Mouse (Mus musculus): Measurements from ENCODE around the gene Kcnk12. TPM values are rescaled to one million over a fixed set of nuclear protein-coding genes. Genes with fewer than 3 reads are reported as not detected.

Gene Kcnk12
- not detected for total RNA-seq (2021)
- long read RNA-seq, experiment 1: 0 reads
- long read RNA-seq, experiment 2: 0 reads

DNA sequence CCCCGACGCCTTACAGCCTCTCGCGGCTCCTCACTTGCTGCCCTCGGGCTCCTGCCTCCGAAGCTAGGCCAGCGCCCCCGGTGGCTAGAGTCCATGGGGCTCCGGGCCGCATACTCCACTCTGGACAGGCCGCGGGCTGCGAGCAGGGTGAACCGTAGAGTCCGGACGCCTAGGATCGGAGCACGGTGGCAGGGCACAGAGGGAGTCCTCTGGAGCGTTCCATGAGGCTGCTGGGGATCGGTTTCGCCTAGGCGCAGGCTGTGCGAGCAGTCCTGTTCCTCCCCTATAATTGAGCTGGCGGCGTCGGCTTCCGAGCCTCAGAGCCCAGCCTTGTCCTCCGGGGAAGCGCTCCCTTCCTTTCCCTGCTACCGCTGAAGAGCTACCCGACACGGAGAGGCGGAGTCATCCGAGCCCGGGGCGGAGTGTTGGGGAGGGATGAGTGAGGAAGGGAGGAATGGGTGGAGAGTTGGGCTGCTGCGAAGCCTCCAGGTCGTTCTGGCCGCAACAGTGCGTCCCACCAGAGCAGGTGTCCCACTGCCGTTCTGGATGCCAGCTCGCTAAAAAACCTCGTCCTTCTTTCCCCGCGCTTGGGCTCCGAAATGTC lies at the start of gene Kcnk12:
Gene Kcnk12 (minus strand): TSS at position 307 of the 604 bp plus-strand sequence.
- DNase-seq: no peak
- intact Hi-C loops (cut with DNase I; ENCODE audit: low total_unique reads): no loop called here

- no peak for DNase-seq
- intact Hi-C loops (cut with DNase I; ENCODE audit: low total_unique reads): no loop called here
Observed at GRCm38 (mm10) chr17:87842156-87842555, 44.4 kb upstream of the Kcnk12 start.

GRCm38 (mm10) chr17:87840079-87840478 lies 42.3 kb upstream of the Kcnk12 start:
- intact Hi-C loops (cut with DNase I; ENCODE audit: low total_unique reads): no loop called here
- no peak for DNase-seq

DNA sequence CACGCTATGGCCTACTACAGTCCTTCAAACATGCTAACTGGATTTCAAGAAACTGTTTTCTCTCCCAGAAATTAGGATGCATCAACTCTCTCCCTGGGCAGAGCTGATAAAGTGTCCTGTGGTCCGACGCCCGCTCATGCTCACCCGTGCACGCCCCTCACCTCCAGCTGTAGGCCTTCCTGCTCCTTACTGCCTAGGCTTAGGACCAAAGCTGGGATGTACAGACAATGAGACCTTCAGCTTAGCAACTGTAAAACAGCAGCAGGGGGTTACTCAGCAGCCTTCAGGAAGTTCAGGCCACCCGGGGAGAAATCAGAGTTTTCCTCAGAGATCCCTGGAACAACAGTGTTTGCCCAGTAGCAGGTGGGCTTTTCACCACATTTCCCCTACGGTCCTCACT lies 37.1 kb upstream of the Kcnk12 start:
- intact Hi-C loops (cut with DNase I; ENCODE audit: low total_unique reads): no loop called here
- DNase-seq: no peak

DNA sequence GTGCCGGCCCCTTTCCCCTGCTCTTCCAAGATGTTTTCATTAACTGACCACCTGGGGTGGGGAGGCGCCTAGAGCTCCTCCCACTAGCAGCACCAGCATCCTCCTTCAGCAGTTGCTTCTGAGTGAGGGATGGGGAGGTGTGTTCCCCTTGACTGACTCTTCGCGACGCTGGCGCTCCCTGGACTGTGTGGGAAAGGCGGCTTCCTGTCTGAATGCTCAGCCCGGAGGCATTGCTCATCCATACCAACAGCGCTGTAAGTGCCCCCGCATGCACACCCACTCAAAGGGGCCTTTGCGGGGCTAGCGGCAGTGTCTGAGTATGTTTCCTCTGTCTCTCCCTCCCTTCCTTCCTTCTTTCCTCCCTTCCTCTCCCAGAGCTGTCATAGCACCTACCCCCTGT lies 29.1 kb upstream of the Kcnk12 start:
- DNase-seq: no peak
- intact Hi-C loops (cut with DNase I; ENCODE audit: low total_unique reads): no loop called here

DNA sequence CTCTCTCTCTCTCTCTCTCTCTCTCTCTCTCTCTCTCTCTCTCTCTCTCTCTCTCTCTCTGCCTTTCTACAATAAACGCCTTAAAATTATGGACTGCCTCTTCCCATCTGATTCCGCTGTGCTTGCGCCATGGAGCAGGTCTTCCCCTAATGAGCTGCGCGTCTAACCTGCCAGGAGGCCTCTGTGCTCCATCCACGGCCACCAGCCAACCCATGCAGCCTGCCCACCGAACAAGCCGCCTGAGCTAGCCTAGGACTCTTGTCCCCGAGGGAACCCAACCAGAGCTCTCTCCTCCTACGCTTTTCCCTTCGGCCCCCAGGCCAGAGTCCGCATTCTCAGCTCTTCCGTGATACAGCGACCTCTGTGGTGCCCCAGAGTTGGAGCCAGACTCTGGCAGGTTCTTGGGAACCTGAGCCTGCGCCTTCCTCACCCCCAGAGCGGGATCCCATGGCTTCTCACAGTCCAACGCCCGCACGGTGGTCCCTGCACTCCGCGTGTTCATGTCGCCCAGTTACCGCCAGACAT lies 28.3 kb upstream of the Kcnk12 start:
- intact Hi-C loops (cut with DNase I; ENCODE audit: low total_unique reads): no loop called here
- DNase-seq: no peak

- DNase-seq: no peak
- intact Hi-C loops (cut with DNase I; ENCODE audit: low total_unique reads): no loop called here
Observed at GRCm38 (mm10) chr17:87825454-87826008, 27.7 kb upstream of the Kcnk12 start.

- intact Hi-C loops (cut with DNase I; ENCODE audit: low total_unique reads): no loop called here
- DNase-seq: no peak
Observed at GRCm38 (mm10) chr17:87823031-87823430, 25.2 kb upstream of the Kcnk12 start.

DNA sequence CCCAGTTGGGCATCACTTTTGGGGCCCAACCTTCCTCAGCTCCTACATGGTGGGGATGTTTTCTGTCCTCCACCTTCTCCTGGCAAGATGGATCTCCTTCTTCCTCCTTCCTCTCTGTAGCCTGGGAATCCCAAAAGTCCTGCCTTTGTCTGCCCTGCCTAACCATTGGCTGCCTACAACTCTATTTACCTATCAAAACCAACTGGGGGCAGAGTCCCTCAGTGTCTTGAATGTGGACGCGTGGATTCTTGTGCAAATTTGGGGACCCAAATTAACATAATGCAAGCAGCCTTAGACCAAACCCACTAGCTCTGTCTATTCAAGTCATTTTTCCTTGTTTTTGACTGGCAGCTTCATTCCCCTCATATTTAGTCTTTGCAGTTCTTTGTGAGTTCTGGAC lies 11.8 kb upstream of the Kcnk12 start:
- intact Hi-C loops (cut with DNase I; ENCODE audit: low total_unique reads): no loop called here
- DNase-seq: no peak

GRCm38 (mm10) chr17:87799948-87800340 lies 2.1 kb upstream of the Kcnk12 start:
- DNase-seq: no peak
- intact Hi-C loops (cut with DNase I; ENCODE audit: low total_unique reads): no loop called here

GRCm38 (mm10) chr17:87799212-87799947 lies 1.6 kb upstream of the Kcnk12 start:
- no peak for DNase-seq
- intact Hi-C loops (cut with DNase I; ENCODE audit: low total_unique reads): no loop called here

- peak; percentile 65 for DNase-seq
- intact Hi-C loops (cut with DNase I; ENCODE audit: low total_unique reads): no loop called here
Observed at GRCm38 (mm10) chr17:87798423-87798941, 688 bp upstream of the Kcnk12 start.

DNA sequence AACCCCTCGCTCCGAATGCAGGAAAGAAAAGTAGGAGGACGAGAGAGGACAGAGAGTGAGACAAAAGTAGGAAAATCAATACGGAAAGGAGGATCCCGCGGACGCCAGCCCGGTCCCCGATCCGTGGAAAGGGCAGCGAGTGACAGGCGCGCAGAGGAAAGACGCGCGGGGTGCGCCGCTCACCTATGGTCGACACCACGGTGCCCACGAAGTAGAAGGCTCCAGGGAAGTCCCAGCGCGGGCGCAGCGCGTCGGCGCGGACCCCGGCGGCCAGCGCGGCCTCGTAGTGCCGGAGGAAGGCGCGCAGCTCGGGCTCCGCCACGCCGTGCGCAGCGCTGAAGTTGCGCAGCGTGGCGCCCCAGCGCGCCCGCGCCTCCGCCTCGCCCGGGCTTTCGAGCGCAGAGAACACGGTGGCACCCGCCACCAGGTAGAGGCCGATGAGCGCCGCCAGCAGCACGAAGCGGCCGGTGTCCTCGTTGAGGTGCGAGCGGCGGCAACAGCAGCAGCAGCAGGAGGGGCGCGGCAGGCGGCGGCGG lies 845 bp downstream of the Kcnk12 start:
- intact Hi-C loops (cut with DNase I; ENCODE audit: low total_unique reads): no loop called here
- no peak for DNase-seq

GRCm38 (mm10) chr17:87795927-87796714 lies 1.7 kb downstream of the Kcnk12 start:
- DNase-seq: no peak
- intact Hi-C loops (cut with DNase I; ENCODE audit: low total_unique reads): no loop called here

DNA sequence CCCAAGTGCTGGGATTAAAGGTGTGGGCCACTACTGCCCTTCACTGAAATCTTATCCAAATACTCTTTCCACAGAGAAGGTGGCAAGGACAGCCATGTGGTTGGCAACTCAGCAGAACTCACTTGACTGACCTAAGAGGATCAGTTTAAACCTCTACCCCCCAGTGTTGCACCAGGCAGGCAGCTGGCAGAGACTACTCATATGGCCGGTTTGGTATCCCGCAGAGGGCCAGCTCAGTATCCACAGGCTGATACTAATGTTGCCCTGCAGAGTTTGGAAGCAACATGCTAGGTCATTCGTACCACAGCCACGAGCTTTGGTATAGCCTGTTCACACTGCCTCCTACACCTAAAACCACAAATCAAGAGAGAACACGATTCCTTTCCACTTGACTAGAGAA lies 3.0 kb downstream of the Kcnk12 start:
- intact Hi-C loops (cut with DNase I; ENCODE audit: low total_unique reads): no loop called here
- no peak for DNase-seq

DNA sequence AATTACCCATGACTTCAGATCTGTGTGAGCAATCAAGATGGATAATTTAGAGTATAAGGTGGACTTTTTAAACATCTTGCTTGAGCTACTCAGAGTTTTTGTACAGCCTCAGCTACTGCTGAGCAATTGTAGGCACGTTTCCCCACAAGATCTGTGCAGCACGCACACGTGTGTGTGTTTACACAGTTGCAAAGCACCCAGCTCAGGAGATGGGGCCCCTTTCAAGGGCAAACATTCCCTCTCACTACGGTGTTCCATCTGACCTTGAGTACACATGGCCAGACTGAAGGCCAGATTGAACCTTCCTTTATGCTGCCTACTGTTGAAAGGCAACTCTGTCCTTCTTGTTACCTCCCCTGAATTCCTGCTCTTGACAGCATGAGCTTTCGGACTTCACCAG lies 4.5 kb downstream of the Kcnk12 start:
- DNase-seq: no peak
- intact Hi-C loops (cut with DNase I; ENCODE audit: low total_unique reads): no loop called here

- intact Hi-C loops (cut with DNase I; ENCODE audit: low total_unique reads): no loop called here
- DNase-seq: no peak
Observed at GRCm38 (mm10) chr17:87792623-87793315, 5.0 kb downstream of the Kcnk12 start.

DNA sequence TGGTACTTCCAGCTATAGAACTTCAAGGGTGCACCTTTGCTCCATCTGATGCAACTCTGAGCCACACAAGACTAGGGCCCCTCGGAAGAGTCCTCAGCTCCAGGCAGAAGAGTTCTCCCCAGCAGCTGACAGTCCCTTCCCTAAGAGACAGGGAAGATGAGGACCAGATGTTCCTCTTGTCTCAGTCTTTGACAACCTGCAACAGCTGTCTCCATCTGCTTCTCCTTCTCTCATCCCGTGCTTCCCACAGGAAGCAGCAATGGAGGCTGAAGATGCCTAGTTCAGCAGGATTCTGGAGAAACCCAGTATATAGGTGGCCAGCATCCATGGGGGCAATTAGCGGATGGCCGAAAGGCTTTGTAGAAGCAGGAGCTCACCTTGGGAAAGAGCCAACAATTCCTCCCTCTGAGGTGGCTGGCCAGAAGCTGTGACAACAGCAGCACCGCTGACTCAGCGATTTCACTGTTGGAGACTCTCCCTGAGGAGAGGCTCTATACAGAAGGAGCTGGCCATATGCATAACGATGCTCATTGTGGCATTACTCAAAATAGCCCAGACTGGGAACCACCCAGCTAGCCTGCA lies 6.2 kb downstream of the Kcnk12 start:
- no peak for DNase-seq
- intact Hi-C loops (cut with DNase I; ENCODE audit: low total_unique reads): no loop called here

GRCm38 (mm10) chr17:87790661-87791060 lies 7.1 kb downstream of the Kcnk12 start:
- DNase-seq: no peak
- intact Hi-C loops (cut with DNase I; ENCODE audit: low total_unique reads): no loop called here
